Mouse (Mus musculus) ES-E14 (cell line): ENCODE results near the gene Ulk4. TPM values are rescaled to one million over a fixed set of nuclear protein-coding genes. Genes with fewer than 3 reads are reported as not detected.
"Not testable (repeated sequence)": the region's sequence is repeated elsewhere in the genome, so short reads cannot be mapped to it uniquely, and the experiment has no call there.

ENCODE experiments used
- DNase-seq: peaks from one replicate; pipeline ENCODE4 v3.0.0-alpha.2; 2013; ENCODE audit warnings: low read depth, low spot score
- H3K27ac ChIP-seq: 2 replicates; pipeline ENCODE4 v1.5.1; 2012; ENCODE audit warnings: low read depth, mild to moderate bottlenecking, low read length, moderate library complexity, mixed read lengths; ENCODE audit not compliant: poor library complexity, insufficient read depth, severe bottlenecking
- H3K36me3 ChIP-seq: 2 replicates; pipeline ENCODE4 v1.6.1; 2012; ENCODE audit warnings: mild to moderate bottlenecking, low read length, moderate library complexity, mixed read lengths; ENCODE audit not compliant: control insufficient read depth, poor library complexity, insufficient read depth, severe bottlenecking
- H3K4me1 ChIP-seq, 2 experiments: fragments of 150-350 bp in 1 of 2; sonication (generic) in 1 of 2; 2 replicates each; pipeline ENCODE4 v1.6.1; 2012; ENCODE audit warnings: low read length in 2 of 2, mild to moderate bottlenecking in 1 of 2, mixed read lengths in 1 of 2; ENCODE audit not compliant: control insufficient read depth in 2 of 2, insufficient read depth in 2 of 2, poor library complexity in 1 of 2
- H3K4me3 ChIP-seq, 2 experiments: fragments of 150-350 bp in 1 of 2; sonication (generic) in 1 of 2; 2 replicates each; pipeline ENCODE4 v1.5.1; 2012; ENCODE audit warnings: low read length in 2 of 2, low read depth in 1 of 2, mild to moderate bottlenecking in 1 of 2, mixed read lengths in 1 of 2; ENCODE audit not compliant: insufficient read depth in 1 of 2, poor library complexity in 1 of 2, severe bottlenecking in 1 of 2
- H3K9ac ChIP-seq: 2 replicates; pipeline ENCODE4 v1.6.1; 2012; ENCODE audit warnings: low read depth, mild to moderate bottlenecking, low read length, mixed read lengths; ENCODE audit not compliant: poor library complexity, insufficient read depth, severe bottlenecking
- H3K9me3 ChIP-seq: fragments of 150-350 bp; sonication (generic); 2 replicates; pipeline ENCODE4 v1.6.1; 2012; ENCODE audit warnings: low read depth, mild to moderate bottlenecking, low read length; ENCODE audit not compliant: control insufficient read depth, insufficient read depth
- CHD2 ChIP-seq: IDR thresholded peaks from 2 replicates; pipeline ENCODE4 v1.6.1; 2014; ENCODE audit warnings: mild to moderate bottlenecking, low read depth, low read length, inconsistent platforms
- HCFC1 ChIP-seq: IDR thresholded peaks from 2 replicates; pipeline ENCODE4 v1.6.1; 2012; ENCODE audit warnings: low read length, inconsistent platforms, borderline replicate concordance; ENCODE audit not compliant: insufficient read depth
- MAFK ChIP-seq: IDR thresholded peaks from 2 replicates; pipeline ENCODE4 v1.6.1; 2014; ENCODE audit warnings: mild to moderate bottlenecking, low read depth, low read length, inconsistent platforms; ENCODE audit not compliant: insufficient read depth
- ZC3H11A ChIP-seq: IDR thresholded peaks from 2 replicates; pipeline ENCODE4 v1.6.1; 2012; ENCODE audit warnings: low read depth, mild to moderate bottlenecking, inconsistent platforms, low read length, borderline replicate concordance
- ZNF384 ChIP-seq: IDR thresholded peaks from 2 replicates; pipeline ENCODE4 v1.6.1; 2012; ENCODE audit warnings: low read depth, low read length, inconsistent platforms
- in situ Hi-C, 2 experiments: fragments of 600-800 bp; cut with MboI; formaldehyde crosslinking; loops; one replicate each; pipeline ENCODE4 v1.15.1; 2025; ENCODE audit warnings: low sequenced_read_pairs in 2 of 2, inconsistent platforms in 1 of 2; ENCODE audit not compliant: unreplicated experiment in 2 of 2
- total RNA-seq: library from RNA; depleted of rRNA; stranded (reverse); fragments of 300-350 nt; gene quantifications from 2 replicates; pipeline ENCODE4 v1.2.3, GENCODE M21; 2012

Gene Ulk4
- total RNA-seq, 1 experiment: 31.5 TPM

GRCm38 (mm10) chr9:121056526-121056925, 220.5 kb downstream of the Ulk4 start:
- in situ Hi-C loops: no loop called here
- no peaks in the 10 kb centered on the region for H3K9me3 ChIP-seq
- TF ChIP-seq MAFK: no peak
- no peak for TF ChIP-seq ZC3H11A
- TF ChIP-seq ZNF384: no peak
- no peak for TF ChIP-seq HCFC1
- H3K4me3 ChIP-seq: no peak overlapping the region
- peaks cover 3 to 7% of the 10 kb centered on the region in 2 experiments; a peak in 1 of 4 replicates for H3K4me1 ChIP-seq
- no peak overlapping the region for H3K27ac ChIP-seq
- no peaks in the 10 kb centered on the region for H3K36me3 ChIP-seq
- H3K9ac ChIP-seq: no peak overlapping the region
- no peak for DNase-seq

- no peak overlapping the region for H3K9ac ChIP-seq
- H3K9me3 ChIP-seq: no peaks in the 10 kb centered on the region
- no peak overlapping the region for H3K27ac ChIP-seq
- no peak for TF ChIP-seq ZC3H11A
- no peak for TF ChIP-seq ZNF384
- TF ChIP-seq HCFC1: no peak
- TF ChIP-seq CHD2: no peak
- TF ChIP-seq MAFK: no peak
- peaks cover 3 to 7% of the 10 kb centered on the region in 2 experiments; a peak in 1 of 4 replicates for H3K4me1 ChIP-seq
- no peak for DNase-seq
- no peaks in the 10 kb centered on the region for H3K36me3 ChIP-seq
- in situ Hi-C loops: no loop called here
- no peak overlapping the region for H3K4me3 ChIP-seq
Observed at GRCm38 (mm10) chr9:121056036-121056435, 221.0 kb downstream of the Ulk4 start.

GRCm38 (mm10) chr9:121045657-121046056, 231.3 kb downstream of the Ulk4 start:
- H3K4me3 ChIP-seq, H3K4me1 ChIP-seq, H3K36me3 ChIP-seq, DNase-seq, in situ Hi-C loops, H3K9me3 ChIP-seq, H3K9ac ChIP-seq, H3K27ac ChIP-seq: not testable (repeated sequence)

- Histone ChIP-seq H3K9ac (no peak overlapping the region), H3K9me3 (no peaks in the 10 kb centered on the region), H3K27ac (no peak overlapping the region), H3K4me3 (no peak overlapping the region), H3K4me1 (no peaks in the 10 kb centered on the region), H3K36me3 (no peaks in the 10 kb centered on the region)
- TF ChIP-seq ZNF384 (no peak), ZC3H11A (no peak), CHD2 (no peak), MAFK (no peak), HCFC1 (no peak)
- no peak for DNase-seq
- in situ Hi-C loops: no loop called here
Observed at GRCm38 (mm10) chr9:121044471-121045206, 232.4 kb downstream of the Ulk4 start.

GRCm38 (mm10) chr9:121043021-121043420, 234.0 kb downstream of the Ulk4 start:
- H3K4me3 ChIP-seq: no peak overlapping the region
- no peak for TF ChIP-seq ZC3H11A
- TF ChIP-seq CHD2: no peak
- no peak for TF ChIP-seq HCFC1
- no peak for TF ChIP-seq ZNF384
- no peak for TF ChIP-seq MAFK
- DNase-seq: no peak
- H3K36me3 ChIP-seq: no peaks in the 10 kb centered on the region
- in situ Hi-C loops: no loop called here
- H3K27ac ChIP-seq: no peak overlapping the region
- H3K4me1 ChIP-seq: no peaks in the 10 kb centered on the region
- no peak overlapping the region for H3K9ac ChIP-seq
- H3K9me3 ChIP-seq: no peaks in the 10 kb centered on the region
